Mouse (Mus musculus) kidney, embryonic 15.5 days (tissue): ENCODE data around the gene Zbtb41. TPM values are rescaled to one million over a fixed set of nuclear protein-coding genes. Genes with fewer than 3 reads are reported as not detected.

Experiments used
- ATAC-seq: fragments of 200-750 bp; cut with Nextera tagmentation; replicated peaks from 2 replicates; pipeline ENCODE4 v1.8.0; 2017; ENCODE audit warnings: moderate TSS enrichment; ENCODE audit not compliant: low FRiP score
- H3K27ac ChIP-seq: fragments of 300-500 bp; sonication (generic); 2 replicates; pipeline ENCODE4 v1.5.1; 2015; ENCODE audit warnings: mild to moderate bottlenecking, inconsistent platforms
- H3K27me3 ChIP-seq: fragments of 300-500 bp; sonication (generic); 2 replicates; pipeline ENCODE4 v1.6.1; 2015; ENCODE audit warnings: inconsistent platforms
- H3K36me3 ChIP-seq: fragments of 300-500 bp; sonication (generic); 2 replicates; pipeline ENCODE4 v1.6.1; 2015; ENCODE audit warnings: inconsistent platforms
- H3K4me1 ChIP-seq: fragments of 300-500 bp; sonication (generic); 2 replicates; pipeline ENCODE4 v1.6.1; 2015; ENCODE audit warnings: inconsistent platforms
- H3K4me2 ChIP-seq: fragments of 300-500 bp; sonication (generic); 2 replicates; pipeline ENCODE4 v1.6.1; 2015; ENCODE audit warnings: moderate library complexity, mild to moderate bottlenecking, inconsistent platforms
- H3K4me3 ChIP-seq: fragments of 300-500 bp; sonication (generic); replicated peaks from 2 replicates; pipeline ENCODE4 v1.5.1; 2015; ENCODE audit warnings: mild to moderate bottlenecking, inconsistent platforms
- H3K9ac ChIP-seq: fragments of 300-500 bp; sonication (generic); 2 replicates; pipeline ENCODE4 v1.6.1; 2015; ENCODE audit warnings: mild to moderate bottlenecking, inconsistent platforms
- H3K9me3 ChIP-seq: fragments of 300-500 bp; sonication (generic); replicated peaks from 2 replicates; pipeline ENCODE4 v1.6.1; 2016; ENCODE audit warnings: inconsistent platforms
- WGBS: fragments of 180-500 bp; shearing (Covaris S2); methylation state at CpG from one replicate; pipeline ENCODE4 v1.1.7; 2015; ENCODE audit warnings: mixed read lengths; 5-methylcytosine and 5-hydroxymethylcytosine counted together
- polyA plus RNA-seq: library from polyadenylated mRNA; unstranded; fragments of >200 nt; fragmentation: Nextera tagmentation; extraction: Ambion mirVana; gene quantifications from 2 replicates; pipeline ENCODE4 v1.2.1, GENCODE M21; 2015

Gene Zbtb41
- polyA plus RNA-seq, 1 experiment from 2014 or later, result 9.0 TPM

DNA sequence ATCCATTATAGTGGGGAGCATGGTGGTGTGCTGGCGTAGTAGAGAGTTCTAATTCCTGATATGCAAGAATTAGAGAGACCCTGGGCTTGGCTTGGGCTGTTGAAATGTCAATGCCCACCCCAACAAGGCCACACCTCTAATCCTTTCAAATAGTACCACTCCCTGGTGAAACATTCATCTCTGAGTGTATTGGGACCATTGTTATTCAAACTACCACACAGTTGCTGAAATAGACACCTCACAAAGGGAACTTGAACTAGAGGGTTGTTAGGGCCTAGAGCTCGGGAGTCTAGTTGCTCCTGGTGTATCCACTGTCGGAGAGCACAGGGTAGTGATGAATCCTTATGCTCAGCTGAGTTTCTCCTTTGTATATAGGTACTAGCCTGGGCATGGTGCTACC is 72.5 kb downstream of the Zbtb41 start:
- no peak for ATAC-seq
- Histone ChIP-seq H3K4me3 (no peak overlapping the region), H3K9ac (no peak overlapping the region), H3K36me3 (peaks cover 53% of the 10 kb centered on the region), H3K4me1 (no peaks in the 10 kb centered on the region), H3K4me2 (no peak overlapping the region), H3K9me3 (no peaks in the 10 kb centered on the region), H3K27ac (no peak overlapping the region), H3K27me3 (no peaks in the 10 kb centered on the region)
- WGBS, result 93% methylated on average over 3 of the region's 3 CpGs

DNA sequence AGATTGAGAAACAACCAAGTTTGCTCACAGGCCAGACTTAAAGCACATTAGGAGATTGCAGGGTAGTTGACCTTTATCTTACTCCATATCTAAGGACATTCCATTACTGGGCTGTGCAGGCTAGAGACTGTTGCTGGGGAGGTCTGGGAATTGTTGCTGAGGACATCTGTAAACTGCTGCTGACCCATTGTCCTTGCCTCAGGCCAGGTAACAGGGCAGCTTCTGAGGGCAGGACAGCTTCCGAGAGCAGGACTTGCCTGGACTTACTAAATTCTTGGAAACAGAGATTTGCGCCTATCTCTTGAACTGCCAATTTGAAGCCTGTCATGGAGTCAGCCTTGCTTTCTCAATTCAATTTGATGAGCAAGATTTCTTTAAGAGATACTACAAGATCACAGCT is 73.3 kb downstream of the Zbtb41 start:
- no peak for ATAC-seq
- Histone ChIP-seq H3K36me3 (peaks cover 45% of the 10 kb centered on the region), H3K27me3 (no peaks in the 10 kb centered on the region), H3K4me3 (no peak overlapping the region), H3K9ac (no peak overlapping the region), H3K4me2 (no peak overlapping the region), H3K27ac (no peak overlapping the region), H3K4me1 (no peaks in the 10 kb centered on the region), H3K9me3 (no peaks in the 10 kb centered on the region)
- 93% methylated on average over 2 of the region's 2 CpGs for WGBS

DNA sequence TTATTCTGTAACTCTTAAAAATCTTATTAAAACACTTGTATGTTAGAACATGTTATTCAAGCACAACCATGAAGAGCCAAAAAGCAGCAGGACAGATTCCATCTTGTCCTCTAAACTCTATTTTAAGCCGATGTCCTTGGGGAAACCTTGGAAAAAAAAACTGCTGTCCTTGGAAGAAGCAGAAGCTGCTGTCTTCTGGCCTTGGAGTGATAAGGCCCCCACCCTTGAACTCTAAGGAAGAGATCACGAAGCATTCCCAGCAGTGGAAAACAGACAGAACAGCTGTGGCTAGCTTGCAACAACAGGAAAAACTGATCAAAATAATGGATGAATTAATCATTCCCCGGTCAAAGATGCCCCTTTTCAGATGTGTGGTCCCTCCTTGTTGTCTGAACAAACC is 74.1 kb downstream of the Zbtb41 start:
- WGBS, result 83% methylated on average over 3 of the region's 3 CpGs
- no peaks in the 10 kb centered on the region for H3K4me1 ChIP-seq

DNA sequence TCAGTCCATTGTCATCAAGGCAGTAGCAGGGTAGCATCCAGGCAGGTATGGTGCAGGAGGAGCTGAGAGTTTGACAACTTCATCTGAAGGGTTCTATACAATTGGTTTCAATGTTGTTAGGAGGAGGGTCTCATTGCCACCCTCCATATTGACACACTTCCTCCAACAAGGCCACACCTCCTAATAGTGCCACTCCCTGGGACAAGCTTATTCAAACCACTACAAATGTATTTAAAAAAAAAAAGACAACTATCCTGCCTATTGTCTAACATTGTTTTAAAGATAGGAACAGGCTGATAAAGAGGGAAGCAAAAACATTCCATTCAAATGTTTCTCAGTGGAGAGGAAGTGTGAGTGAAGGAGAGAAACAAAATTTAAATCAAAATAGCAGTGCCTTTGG is 77.7 kb downstream of the Zbtb41 start:
- no peak for ATAC-seq
- H3K27ac ChIP-seq, result no peak overlapping the region
- no peaks in the 10 kb centered on the region for H3K9me3 ChIP-seq
- H3K4me2 ChIP-seq, result no peak overlapping the region
- peaks cover 9% of the 10 kb centered on the region for H3K36me3 ChIP-seq
- no peak overlapping the region for H3K9ac ChIP-seq
- no peaks in the 10 kb centered on the region for H3K4me1 ChIP-seq
- H3K4me3 ChIP-seq, result no peak overlapping the region
- no peaks in the 10 kb centered on the region for H3K27me3 ChIP-seq

More for the DNA sequence above, 74.1 kb downstream of the Zbtb41 start:
- H3K36me3 ChIP-seq, result peaks cover 40% of the 10 kb centered on the region
- no peak overlapping the region for H3K9ac ChIP-seq
- H3K4me3 ChIP-seq, result no peak overlapping the region
- no peaks in the 10 kb centered on the region for H3K27me3 ChIP-seq
- no peaks in the 10 kb centered on the region for H3K9me3 ChIP-seq
- no peak overlapping the region for H3K4me2 ChIP-seq
- no peak for ATAC-seq
- no peak overlapping the region for H3K27ac ChIP-seq

DNA sequence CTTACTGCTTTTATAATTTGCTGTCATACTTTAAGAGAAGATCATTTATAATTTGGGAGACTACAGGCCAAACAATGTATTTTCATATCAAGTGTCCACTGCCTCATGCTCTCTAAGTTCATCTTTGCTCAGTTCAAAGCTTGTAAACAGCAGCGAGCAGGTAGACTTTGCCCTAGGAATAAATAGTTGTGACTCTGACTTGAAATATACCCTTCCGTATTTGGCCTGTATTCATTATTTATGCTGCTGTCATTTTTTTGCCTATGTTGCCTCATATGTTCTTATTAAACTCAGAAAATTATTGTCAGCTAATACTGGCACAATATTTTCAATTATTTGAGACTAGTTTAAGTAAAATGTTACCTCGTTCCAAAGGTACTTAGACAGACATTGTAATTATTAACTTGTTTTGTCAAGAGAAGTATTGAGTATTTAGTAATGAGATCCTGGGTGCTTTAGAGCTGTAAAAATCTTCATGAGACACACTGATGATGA is 79.2 kb downstream of the Zbtb41 start, which contains the start of gene F13b:
Gene F13b (plus strand): TSS at position 445 of the 495 bp plus-strand sequence.
- Histone ChIP-seq H3K4me1 (no peaks in the 10 kb centered on the region), H3K4me3 (no peak within 1 kb of the TSS), H3K9ac (no peak within 1 kb of the TSS), H3K27ac (no peak within 1 kb of the TSS), H3K27me3 (no peaks in the 10 kb centered on the region), H3K4me2 (no peak within 1 kb of the TSS), H3K36me3 (no peaks in the 10 kb centered on the region), H3K9me3 (no peaks in the 10 kb centered on the region)
- ATAC-seq, result no peak
- 83% methylated on average over 3 of the region's 3 CpGs for WGBS

Other genes with a start within 250 kb of the Zbtb41 start
- gene Crb1, start 45.2 kb upstream of the Zbtb41 start, polyA plus RNA-seq, result 0.23 and 0.28 TPM in 2 replicates
- gene Aspm, start 32.5 kb downstream of the Zbtb41 start, polyA plus RNA-seq, result 15.8 and 16.7 TPM in 2 replicates
- gene F13b, start 79.4 kb downstream of the Zbtb41 start, polyA plus RNA-seq, result 0.28 and 0.60 TPM in 2 replicates
- not detected in 2 replicates for gene Cfhr1, start 138.0 kb downstream of the Zbtb41 start, polyA plus RNA-seq